Mouse (Mus musculus): ENCODE data around the gene Xxylt1.

DNA sequence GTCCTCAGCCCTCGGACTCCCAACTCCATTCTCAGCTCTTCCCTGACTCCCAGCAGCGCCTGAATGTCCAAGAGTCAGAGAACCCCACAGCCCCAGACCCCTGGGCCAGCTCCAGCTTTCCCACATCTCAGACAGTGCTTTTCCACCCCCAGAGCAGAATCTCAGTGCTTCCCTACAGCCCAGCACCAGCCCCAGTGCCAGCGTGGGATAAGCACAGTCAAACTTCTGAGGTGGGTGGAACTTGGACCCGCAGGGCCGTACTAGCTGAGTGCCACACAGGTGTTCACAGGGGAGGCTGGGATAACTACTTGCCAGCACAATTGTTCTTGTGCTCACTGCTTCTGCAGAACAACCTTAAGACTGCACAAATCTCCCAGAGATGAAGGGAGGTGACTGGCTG is 149.0 kb downstream of the Xxylt1 start:
- TF ChIP-seq POLR2A (IDR thresholded peaks at IDR 0.05; ENCODE audit: borderline replicate concordance, low read depth, low read length): no peak
- TF ChIP-seq CTCF (IDR thresholded peaks at IDR 0.05; ENCODE audit: low read depth, low read length): no peak
